Mouse (Mus musculus) Patski (cell line): ENCODE measurements around the gene Gm10306. TPM values are rescaled to one million over a fixed set of nuclear protein-coding genes. Genes with fewer than 3 reads are reported as not detected.
A peak's percentile ranks its signal among the peaks of the same experiment; 100 is the strongest.

Experiments used
- ATAC-seq: fragments of 100-300 bp; one replicate; pipeline ENCODE4 v1.8.0; 2021
- CTCF ChIA-PET: fragments of 350-600 bp; sonication (Branson Sonifier 250); formaldehyde crosslinking; loops from one replicate; lab custom pipeline; 2022; ENCODE audit warnings: inconsistent platforms; lab: Charles Lee
- POLR2A ChIA-PET: fragments of 350-600 bp; sonication (Branson Sonifier 250); formaldehyde crosslinking; loops from one replicate; lab custom pipeline; 2022; ENCODE audit warnings: antibody characterized with exemption, inconsistent platforms; lab: Charles Lee
- DNase-seq: peaks from one replicate; pipeline ENCODE4 v3.0.0-alpha.2; 2011; ENCODE audit warnings: low read depth, low spot score
- H3K27me3 ChIP-seq: fragments of 371-371 bp; one replicate; pipeline ENCODE4 v1.5.1; 2021
- CTCF ChIP-seq: fragments of 100-300 bp; IDR thresholded peaks from one replicate; pipeline ENCODE4 v1.5.1; 2021
- in situ Hi-C: fragments of 300-500 bp; cut with MboI; formaldehyde crosslinking; loops from 3 replicates; pipeline ENCODE4 v1.11.1; 2018; ENCODE audit warnings: low pct_unique_long_range_greater_than_20kb, mixed read lengths
- polyA plus RNA-seq: library from polyadenylated mRNA; unstranded; gene quantifications from one replicate; pipeline ENCODE4 v1.2.3, GENCODE M21; 2021

The Gm10306 gene
- polyA plus RNA-seq, 1 experiment from 2014 or later = 0.14 TPM

DNA sequence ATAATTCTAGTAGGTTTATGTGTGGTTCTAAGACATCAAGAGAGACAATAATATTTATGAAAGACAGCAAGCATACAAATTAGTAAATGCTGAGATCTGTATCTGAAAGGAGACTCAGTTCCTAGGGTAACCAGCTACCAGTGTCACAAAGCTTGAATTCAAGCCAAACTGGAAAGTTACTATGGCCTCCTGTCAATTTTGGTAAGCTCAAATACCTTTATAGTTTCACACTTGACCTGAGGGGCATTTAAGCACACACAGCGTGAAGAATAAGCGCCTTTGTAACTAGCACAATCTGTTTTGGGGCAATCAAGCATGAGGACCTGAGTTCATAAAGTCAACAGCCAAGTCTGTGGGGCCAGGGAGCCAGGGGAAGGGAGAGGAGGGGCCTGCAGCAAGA is 2.9 kb downstream of the Gm10306 start:
- in situ Hi-C loops = no loop called here
- no peak for TF ChIP-seq CTCF
- CTCF ChIA-PET = no interaction called here
- no peaks in the 10 kb centered on the region for H3K27me3 ChIP-seq
- peak; percentile 24 for ATAC-seq
- POLR2A ChIA-PET = no interaction called here
- DNase-seq = peak; percentile 33

DNA sequence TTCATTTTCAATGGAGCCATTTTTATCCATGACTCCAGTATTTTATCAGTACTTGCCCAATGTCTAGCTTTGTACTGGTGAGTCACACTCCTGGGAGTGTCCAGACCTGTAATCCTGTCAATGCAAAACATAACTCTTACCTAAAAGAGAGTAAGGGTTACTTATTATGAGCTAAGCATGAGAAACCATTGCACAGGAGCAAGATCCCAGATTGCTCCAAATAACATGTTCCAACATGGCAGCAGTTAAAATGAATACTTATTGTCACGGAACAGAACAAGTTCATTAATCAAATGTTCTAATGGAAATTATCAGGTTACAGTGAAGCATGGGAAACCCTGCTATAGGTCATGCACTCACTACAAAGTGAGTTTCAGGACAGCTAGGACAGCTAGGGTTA is 4.0 kb downstream of the Gm10306 start:
- DNase-seq (no peak), ATAC-seq (no peak)
- in situ Hi-C loops = no loop called here
- H3K27me3 ChIP-seq = no peaks in the 10 kb centered on the region
- no peak for TF ChIP-seq CTCF
- ChIA-PET CTCF (interaction anchor here (0.7 kb wide), 1 partner anchor 14 kb away, joined by 3 read pairs; no protein-coding TSS in a partner anchor), POLR2A (no interaction called here)

DNA sequence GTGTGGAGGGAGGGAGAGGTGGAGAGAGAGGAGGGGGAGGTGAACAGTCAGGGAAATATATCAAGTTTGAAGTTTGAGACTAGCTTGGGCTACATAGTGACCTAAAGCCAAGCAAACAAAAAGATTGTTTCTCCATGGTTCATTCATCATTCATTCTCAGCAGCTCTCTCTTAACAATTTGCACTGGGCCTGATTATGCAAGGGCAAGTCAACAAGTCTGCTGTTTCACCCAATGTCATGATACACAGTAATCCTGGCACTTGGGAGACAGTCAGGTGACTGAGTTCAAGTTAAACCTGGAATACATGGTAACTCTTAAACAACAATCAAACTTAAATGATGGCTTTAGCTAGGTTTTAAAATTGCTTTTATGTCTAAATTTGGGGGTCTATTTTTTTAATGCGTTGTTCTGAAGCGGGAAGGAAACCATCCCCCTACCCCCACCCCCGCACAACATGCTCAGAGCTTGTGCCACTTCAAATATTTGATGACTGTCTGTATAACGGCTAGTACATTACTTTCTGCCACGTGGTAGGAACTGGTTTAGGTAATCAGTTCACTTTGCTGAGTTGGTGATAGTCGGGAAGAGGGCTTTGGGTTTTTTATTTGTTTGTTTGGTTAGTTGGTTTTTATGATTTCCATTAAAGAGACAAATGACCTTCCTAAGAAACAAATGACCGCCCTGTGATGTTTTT is 5.8 kb downstream of the Gm10306 start:
- CTCF ChIA-PET = interaction anchor here (0.9 kb wide), 1 partner anchor 12 kb away, joined by 3 read pairs; no protein-coding TSS in a partner anchor
- DNase-seq (no peak), ATAC-seq (no peak)
- POLR2A ChIA-PET = no interaction called here
- H3K27me3 ChIP-seq = no peaks in the 10 kb centered on the region
- in situ Hi-C loops = no loop called here
- no peak for TF ChIP-seq CTCF

DNA sequence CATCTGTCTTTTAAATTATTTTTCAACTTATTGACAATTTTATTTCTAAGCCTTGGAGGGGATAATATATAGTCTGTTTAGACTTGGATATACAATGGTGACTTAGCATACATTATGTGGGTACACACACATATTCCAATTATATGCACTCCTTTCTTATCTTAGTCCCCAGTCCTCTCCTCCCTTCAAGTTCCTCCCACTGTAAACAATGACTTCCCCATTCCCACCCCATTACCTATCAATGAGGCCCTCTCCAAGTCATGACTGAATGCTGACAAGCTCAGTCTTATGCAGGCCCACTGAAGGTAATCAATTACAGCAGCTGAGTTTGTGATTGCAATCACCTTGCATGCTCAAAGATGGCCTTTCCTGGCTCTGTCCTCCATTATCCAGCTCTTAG is 8.0 kb downstream of the Gm10306 start:
- ChIA-PET CTCF (no interaction called here), POLR2A (no interaction called here)
- ATAC-seq (no peak), DNase-seq (no peak)
- no peak for TF ChIP-seq CTCF
- no peaks in the 10 kb centered on the region for H3K27me3 ChIP-seq
- in situ Hi-C loops = no loop called here

DNA sequence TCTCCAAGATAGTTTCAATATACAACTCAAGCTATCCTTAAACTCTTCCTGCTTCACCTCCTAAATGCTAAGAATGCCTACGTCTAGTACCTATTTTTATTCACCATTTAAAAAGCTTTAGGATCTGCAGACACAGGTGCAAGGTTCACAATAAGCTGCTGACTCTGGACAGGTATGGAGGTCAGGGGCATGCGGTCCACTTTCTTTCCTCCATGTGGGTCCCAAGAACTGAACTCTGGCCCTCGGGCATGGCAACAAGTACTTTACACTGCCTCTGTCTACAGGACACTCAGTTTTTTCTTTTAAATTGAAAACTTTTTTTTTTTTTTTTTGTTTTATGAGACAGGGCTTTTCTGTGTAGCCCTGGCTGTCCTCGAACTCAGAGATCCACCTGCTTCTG is 16.3 kb downstream of the Gm10306 start:
- H3K27me3 ChIP-seq = no peaks in the 10 kb centered on the region
- ChIA-PET POLR2A (no interaction called here), CTCF (no interaction called here)
- no peak for TF ChIP-seq CTCF
- DNase-seq (no peak), ATAC-seq (no peak)
- in situ Hi-C loops = no loop called here

- H3K27me3 ChIP-seq = no peaks in the 10 kb centered on the region
- ATAC-seq (no peak), DNase-seq (no peak)
- in situ Hi-C loops = no loop called here
- ChIA-PET CTCF (no interaction called here), POLR2A (no interaction called here)
- no peak for TF ChIP-seq CTCF
These were observed 35.5 kb downstream of the Gm10306 start for GRCm38 (mm10) chr4:94591765-94592381.

GRCm38 (mm10) chr4:94592709-94593108 is 36.4 kb downstream of the Gm10306 start:
- in situ Hi-C loops = no loop called here

GRCm38 (mm10) chr4:94601395-94601794 is 45.0 kb downstream of the Gm10306 start:
- POLR2A ChIA-PET = interaction anchor here (1.5 kb wide), 1 partner anchor 13 kb away, joined by 3 read pairs; the partner anchor contains the start of gene Ift74
- peak; percentile 59 for TF ChIP-seq CTCF
- CTCF ChIA-PET = interaction anchor here (1.2 to 1.5 kb wide), 2 partner anchors 9 to 38 kb away, joined by 3 read pairs; no protein-coding TSS in a partner anchor
- in situ Hi-C loops = no loop called here
- H3K27me3 ChIP-seq = no peaks in the 10 kb centered on the region
- ATAC-seq (no peak), DNase-seq (no peak)

More at GRCm38 (mm10) chr4:94592709-94593108, 36.4 kb downstream of the Gm10306 start:
- DNase-seq (no peak), ATAC-seq (no peak)
- no peak for TF ChIP-seq CTCF
- POLR2A ChIA-PET = no interaction called here
- CTCF ChIA-PET = interaction anchor here (0.9 kb wide), 1 partner anchor 9 kb away, joined by 3 read pairs; no protein-coding TSS in a partner anchor
- H3K27me3 ChIP-seq = no peaks in the 10 kb centered on the region

GRCm38 (mm10) chr4:94602496-94603030 is 46.2 kb downstream of the Gm10306 start:
- ATAC-seq = peak; percentile 74
- ChIA-PET CTCF (no interaction called here), POLR2A (no interaction called here)
- TF ChIP-seq CTCF = no peak
- in situ Hi-C loops = no loop called here
- no peak for DNase-seq
- no peaks in the 10 kb centered on the region for H3K27me3 ChIP-seq

- ChIA-PET CTCF (no interaction called here), POLR2A (no interaction called here)
- peak; percentile 93 for ATAC-seq
- no peak for TF ChIP-seq CTCF
- peak; percentile 43 for DNase-seq
- H3K27me3 ChIP-seq = no peaks in the 10 kb centered on the region
- in situ Hi-C loops = no loop called here
These were observed 46.8 kb downstream of the Gm10306 start, which contains the start of gene Plaa for GRCm38 (mm10) chr4:94603031-94603629. Plaa (minus strand) TSS chr4:94603244.
